Mouse (Mus musculus): ENCODE data around the gene Camta1.

DNA sequence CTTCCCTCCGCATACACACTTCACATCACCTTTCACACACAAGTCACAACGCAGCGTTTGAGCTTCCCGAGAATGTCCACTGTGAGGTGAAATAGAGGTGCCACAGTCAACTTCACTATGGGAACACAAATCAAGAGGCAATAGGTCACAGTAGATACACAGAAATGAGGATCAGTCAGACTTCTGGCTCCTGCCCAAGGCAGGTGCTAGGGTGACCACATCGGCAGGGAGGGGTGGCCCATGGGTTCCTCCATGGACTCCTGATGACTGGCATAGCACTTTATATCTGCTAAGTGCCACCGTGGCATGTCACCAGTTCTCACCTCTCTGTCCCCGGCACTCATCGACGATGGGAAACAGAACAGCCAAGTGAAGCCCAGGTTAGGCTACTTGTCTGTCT lies 863.0 kb downstream of the Camta1 start:
- TF ChIP-seq TAL1 (IDR thresholded peaks at IDR 0.05; ENCODE audit: low read length) (no peak), GATA1 (IDR thresholded peaks at IDR 0.05; ENCODE audit: low read length) (no peak)
